Mouse (Mus musculus): Measurements from ENCODE around the gene Cltc. TPM values are rescaled to one million over a fixed set of nuclear protein-coding genes. Genes with fewer than 3 reads are reported as not detected.

The Cltc gene
- polyA plus RNA-seq, 1 experiment from 2014 or later, result 173 TPM

Other genes starting within 250 kb of the Cltc start
- 56.4 and 57.8 TPM in 2 replicates for gene Rps6kb1, start 212.8 kb downstream of the Cltc start, polyA plus RNA-seq (2014; fragmentation: Nextera tagmentation; extraction: Ambion mirVana)
- gene Tubd1, start 212.6 kb downstream of the Cltc start, polyA plus RNA-seq (2014; fragmentation: Nextera tagmentation; extraction: Ambion mirVana), result 13.5 and 17.2 TPM in 2 replicates
- 97.9 and 105 TPM in 2 replicates for gene Vmp1, start 73.7 kb downstream of the Cltc start, polyA plus RNA-seq (2014; fragmentation: Nextera tagmentation; extraction: Ambion mirVana)
- 40.3 and 42.4 TPM in 2 replicates for gene Ptrh2, start 73.6 kb downstream of the Cltc start, polyA plus RNA-seq (2014; fragmentation: Nextera tagmentation; extraction: Ambion mirVana)
- gene Dhx40, start 50.2 kb upstream of the Cltc start, polyA plus RNA-seq (2014; fragmentation: Nextera tagmentation; extraction: Ambion mirVana), result 52.6 and 52.7 TPM in 2 replicates
- 6.8 and 7.3 TPM in 2 replicates for gene Ypel2, start 236.1 kb upstream of the Cltc start, polyA plus RNA-seq (2014; fragmentation: Nextera tagmentation; extraction: Ambion mirVana)